Mouse (Mus musculus) G1E (cell line): ENCODE data around the gene Fxr1.

Experiments
- CTCF ChIP-seq: IDR thresholded peaks from 2 replicates; pipeline ENCODE4 v1.5.1; 2012; ENCODE audit warnings: low read depth, low read length, inconsistent platforms, mixed read lengths
- GATA1 ChIP-seq: IDR thresholded peaks from 2 replicates; pipeline ENCODE4 v1.6.1; 2012; ENCODE audit warnings: borderline replicate concordance, low read length, inconsistent platforms, mixed read lengths
- GATA2 ChIP-seq: IDR thresholded peaks from 2 replicates; pipeline ENCODE4 v1.6.1; 2012; ENCODE audit warnings: low read depth, low read length, inconsistent platforms, borderline replicate concordance
- POLR2AphosphoS5 ChIP-seq: IDR thresholded peaks from 2 replicates; pipeline ENCODE4 v1.6.1; 2012; ENCODE audit warnings: low read depth, low read length, inconsistent platforms; ENCODE audit not compliant: insufficient replicate concordance
- TAL1 ChIP-seq: conservative IDR thresholded peaks from 2 replicates; pipeline ENCODE4 v1.6.1; 2012; ENCODE audit warnings: low read depth, low read length, inconsistent platforms, mixed read lengths

DNA sequence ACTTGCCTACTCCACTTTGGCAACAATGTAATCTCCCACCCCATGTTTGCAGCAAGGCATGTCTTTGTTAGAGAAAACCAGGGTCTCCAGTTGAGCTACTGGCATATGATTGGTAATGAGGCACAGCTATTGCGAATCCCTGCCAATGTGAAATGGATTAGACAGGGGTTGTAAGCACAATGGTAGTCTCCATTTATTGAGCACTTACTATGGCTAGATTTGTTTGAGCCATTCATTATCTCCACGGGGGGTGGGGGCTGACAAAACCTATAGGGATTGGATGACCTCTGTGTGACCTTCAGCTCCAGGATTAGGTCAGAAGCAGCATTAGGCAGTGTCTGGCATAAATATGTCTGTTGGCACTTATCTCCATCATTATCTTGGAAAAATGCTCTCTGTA is 83.1 kb downstream of the Fxr1 start:
- TF ChIP-seq CTCF (no peak), TAL1 (no peak), POLR2AphosphoS5 (no peak), GATA1 (no peak), GATA2 (no peak)
